Mouse (Mus musculus): Measurements from ENCODE around the gene Nrde2. TPM values are rescaled to one million over a fixed set of nuclear protein-coding genes. Genes with fewer than 3 reads are reported as not detected.
A peak's percentile ranks its signal among the peaks of the same experiment; 100 is the strongest.
"Not testable (repeated sequence)": the region's sequence is repeated elsewhere in the genome, so short reads cannot be mapped to it uniquely, and the experiment has no call there.

Gene Nrde2
- total RNA-seq (2021) = 10 to 100 TPM; 16.9 to 17.7 TPM
- long read RNA-seq, experiment 1, transcript Nrde2-201 (14 exons, 3,718 nt) = major isoform, 17 of 29 reads
- long read RNA-seq, experiment 1, partial matches to known transcripts = 7 of 29 reads
- long read RNA-seq, experiment 1, other reads (novel, unspliced or antisense) = 5 of 29 reads
- long read RNA-seq, experiment 2, transcript Nrde2-201 (14 exons, 3,718 nt) = major isoform, 10 of 16 reads
- long read RNA-seq, experiment 2, partial matches to known transcripts = 3 of 16 reads
- long read RNA-seq, experiment 2, other reads (novel, unspliced or antisense) = 3 of 16 reads

- peak; percentile 85 to 93 for DNase-seq (ENCODE audit: low spot score in 2 of 2)
Measured at GRCm38 (mm10) chr12:100159261-100159975, at the start of gene Nrde2. Gene Nrde2, minus strand, starts transcription at chr12:100159653.

GRCm38 (mm10) chr12:100206926-100207325 lies 47.5 kb upstream of the Nrde2 start:
- DNase-seq (ENCODE audit: low spot score in 2 of 2) = no peak

- no peak for DNase-seq (ENCODE audit: low spot score in 2 of 2)
Measured at GRCm38 (mm10) chr12:100206521-100206920, 47.1 kb upstream of the Nrde2 start.

- DNase-seq (ENCODE audit: low spot score in 2 of 2) = no peak
Measured at GRCm38 (mm10) chr12:100205156-100205555, 45.7 kb upstream of the Nrde2 start.

GRCm38 (mm10) chr12:100203759-100204158 lies 44.3 kb upstream of the Nrde2 start:
- no peak for DNase-seq (ENCODE audit: low spot score in 2 of 2)

- DNase-seq (ENCODE audit: low spot score in 2 of 2) = peak; percentile 96 to 97
Measured at GRCm38 (mm10) chr12:100201838-100202237, 42.4 kb upstream of the Nrde2 start.

- no peak for DNase-seq (ENCODE audit: low spot score in 2 of 2)
Measured at GRCm38 (mm10) chr12:100201363-100201711, 41.9 kb upstream of the Nrde2 start.

- DNase-seq (ENCODE audit: low spot score in 2 of 2) = no peak
Measured at GRCm38 (mm10) chr12:100200645-100201362, 41.4 kb upstream of the Nrde2 start.

- peak; percentile 73 to 81 for DNase-seq (ENCODE audit: low spot score in 2 of 2)
Measured at GRCm38 (mm10) chr12:100199891-100200644, 40.6 kb upstream of the Nrde2 start.

GRCm38 (mm10) chr12:100198967-100199660 lies 39.7 kb upstream of the Nrde2 start, which contains the start of gene Calm1:
Gene Calm1, plus strand, starts transcription at chr12:100199435.
- peak; percentile 92 to 94 for DNase-seq (ENCODE audit: low spot score in 2 of 2)

- no peak for DNase-seq (ENCODE audit: low spot score in 2 of 2)
Measured at GRCm38 (mm10) chr12:100196786-100197185, 37.3 kb upstream of the Nrde2 start.

- DNase-seq (ENCODE audit: low spot score in 2 of 2) = no peak
Measured at GRCm38 (mm10) chr12:100194181-100194580, 34.7 kb upstream of the Nrde2 start.

GRCm38 (mm10) chr12:100190802-100191201 lies 31.3 kb upstream of the Nrde2 start:
- DNase-seq (ENCODE audit: low spot score in 2 of 2) = no peak

- DNase-seq (ENCODE audit: low spot score in 2 of 2) = no peak
Measured at GRCm38 (mm10) chr12:100187756-100188430, 28.4 kb upstream of the Nrde2 start.

- peak; percentile 99 to 100 for DNase-seq (ENCODE audit: low spot score in 2 of 2)
Measured at GRCm38 (mm10) chr12:100187013-100187755, 27.7 kb upstream of the Nrde2 start.

- DNase-seq (ENCODE audit: low spot score in 2 of 2) = no peak
Measured at GRCm38 (mm10) chr12:100186376-100186775, 26.9 kb upstream of the Nrde2 start.

- no peak for DNase-seq (ENCODE audit: low spot score in 2 of 2)
Measured at GRCm38 (mm10) chr12:100185897-100186296, 26.4 kb upstream of the Nrde2 start.

GRCm38 (mm10) chr12:100184976-100185375 lies 25.5 kb upstream of the Nrde2 start:
- not testable (repeated sequence) for DNase-seq (ENCODE audit: low spot score in 2 of 2)

- no peak for DNase-seq (ENCODE audit: low spot score in 2 of 2)
Measured at GRCm38 (mm10) chr12:100183970-100184369, 24.5 kb upstream of the Nrde2 start.
